Mouse (Mus musculus) cerebellum, adult 9-10 months (tissue): ENCODE data around the gene Tbc1d7.

Experiments
- DNase-seq: peaks from one replicate; pipeline ENCODE4 v3.0.0; 2022

Gene Tbc1d7

DNA sequence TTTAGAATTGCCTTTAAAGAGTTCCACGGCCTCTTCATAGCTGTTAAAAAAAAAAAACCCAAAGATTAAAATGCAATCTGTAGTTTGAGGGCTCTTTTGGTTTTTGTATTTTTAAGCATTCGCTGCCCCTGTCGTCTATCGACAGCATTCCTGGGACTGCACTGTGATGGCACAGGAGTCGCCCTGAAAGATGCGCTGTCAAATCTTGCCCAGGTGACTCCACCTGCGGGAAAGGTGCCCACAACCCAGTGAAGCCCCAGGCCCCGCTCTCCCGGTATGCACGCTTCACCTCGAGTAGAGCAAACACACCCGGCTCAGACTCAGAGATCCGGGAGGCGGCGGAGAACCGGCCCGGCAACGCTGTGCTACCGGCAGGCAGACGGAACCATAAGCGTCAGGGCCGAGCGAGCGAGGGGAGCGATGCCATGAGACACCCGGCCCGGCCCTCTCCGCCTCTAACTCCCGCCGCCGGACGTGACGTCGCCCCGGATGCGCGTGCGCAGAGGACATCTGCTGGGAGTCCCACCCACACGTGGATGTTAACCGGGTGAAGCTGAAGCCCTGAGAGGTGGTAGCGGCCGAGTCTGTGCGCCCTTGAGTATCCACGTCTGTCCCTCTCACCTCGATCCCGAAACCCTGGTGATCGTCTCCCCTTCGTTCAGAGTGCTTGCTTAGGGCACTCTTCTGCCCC, at the start of gene Tbc1d7:
Gene Tbc1d7, minus strand, starts transcription at position 482 of the 691 bp plus-strand sequence.
- DNase-seq: peak; percentile 98

DNA sequence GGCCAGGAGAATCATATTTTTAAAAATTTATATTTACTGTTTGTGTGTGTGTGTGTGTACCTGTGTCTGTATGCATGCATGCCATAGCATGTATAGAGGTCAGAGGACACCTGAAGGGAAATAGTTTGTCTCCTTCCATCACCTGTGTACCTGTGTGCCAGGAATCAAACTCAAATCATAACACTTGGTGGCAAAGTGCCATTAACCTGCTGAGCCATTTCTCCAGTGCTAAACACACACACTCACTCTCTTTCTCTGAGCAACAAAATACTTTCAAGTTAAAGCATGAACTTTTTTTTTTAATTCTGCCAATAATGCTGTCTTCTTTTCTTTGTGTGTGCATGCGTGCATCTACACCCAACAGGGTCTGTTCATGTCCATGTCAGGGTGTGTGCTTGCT, 49.3 kb upstream of the Tbc1d7 start:
- peak; percentile 68 for DNase-seq

DNA sequence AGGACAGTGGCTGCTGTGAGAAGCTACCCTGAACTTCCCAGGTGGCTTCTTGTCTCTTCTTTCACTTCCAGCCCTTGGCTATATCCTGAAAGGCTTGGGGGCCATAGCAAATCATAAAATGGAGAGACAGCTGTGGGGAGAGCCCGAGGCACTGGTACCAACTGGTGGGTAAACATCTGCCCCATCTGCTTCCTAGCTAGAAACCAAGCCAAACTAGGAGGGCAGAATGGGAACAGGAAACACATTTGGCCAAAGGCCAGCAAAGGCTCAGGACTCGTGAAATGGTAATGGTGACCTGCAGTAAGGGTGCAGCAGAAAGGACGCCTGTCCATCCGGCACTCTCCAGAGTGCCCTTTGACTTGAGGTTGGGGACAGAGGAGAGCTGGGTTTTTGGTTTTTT, 47.5 kb upstream of the Tbc1d7 start:
- DNase-seq: no peak

DNA sequence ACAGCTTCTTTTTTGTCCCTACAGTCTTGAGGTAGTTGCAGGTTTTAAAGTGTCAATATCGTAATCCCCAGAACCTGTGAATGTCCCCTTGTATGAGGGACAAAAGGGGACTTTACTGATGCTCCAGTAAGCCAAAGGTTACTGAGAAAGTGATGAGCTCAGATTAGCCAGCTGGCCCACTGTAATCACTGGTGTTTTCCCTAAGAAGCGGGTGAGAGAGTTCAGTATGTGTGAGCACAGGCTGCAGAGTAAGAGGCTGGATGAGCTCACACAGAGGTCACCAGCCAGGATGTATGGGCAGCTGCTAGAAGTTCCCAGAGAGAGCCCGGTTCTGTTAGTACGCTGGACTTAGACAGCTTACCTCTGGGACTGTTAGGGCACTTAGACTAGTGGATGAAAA, 47.0 kb upstream of the Tbc1d7 start:
- no peak for DNase-seq

DNA sequence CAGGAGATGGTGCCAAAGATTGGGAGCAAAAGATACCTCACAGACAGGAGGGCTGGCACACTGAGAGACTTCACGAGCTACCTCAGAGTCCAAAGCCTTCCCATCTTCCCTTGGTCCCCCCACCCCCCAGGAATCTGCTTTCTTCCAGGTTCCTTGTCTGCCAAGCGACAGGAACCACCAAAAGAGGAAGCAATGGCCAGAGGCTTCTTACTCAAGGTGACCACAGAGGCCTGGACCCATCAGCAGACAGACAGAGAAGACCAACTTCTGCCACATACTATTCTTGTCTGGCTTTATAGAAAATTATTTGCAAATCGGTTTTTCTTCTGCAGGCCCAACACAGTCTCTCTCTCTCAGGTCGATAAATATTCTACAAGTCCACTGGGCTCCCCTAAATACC, 46.4 kb upstream of the Tbc1d7 start:
- DNase-seq: no peak

DNA sequence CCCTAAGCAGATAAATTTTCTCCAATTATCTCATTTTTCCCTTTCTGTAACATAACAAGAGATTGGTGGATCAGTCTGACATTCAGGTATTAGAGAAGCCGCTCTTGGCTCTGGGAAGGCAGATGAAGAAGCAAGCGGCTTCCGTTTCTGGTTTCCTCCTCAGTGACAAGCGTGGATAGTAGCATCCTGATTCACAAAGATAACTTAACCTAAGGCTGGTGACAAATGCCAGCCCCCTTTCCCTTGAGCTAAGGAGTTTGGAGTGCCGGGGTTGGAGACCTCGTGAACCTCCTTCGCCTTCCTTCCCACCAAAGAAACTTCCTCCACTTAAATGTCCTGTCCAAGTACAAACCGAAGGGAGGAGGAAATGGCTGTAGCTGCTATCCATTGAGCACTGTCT, 45.8 kb upstream of the Tbc1d7 start:
- no peak for DNase-seq

DNA sequence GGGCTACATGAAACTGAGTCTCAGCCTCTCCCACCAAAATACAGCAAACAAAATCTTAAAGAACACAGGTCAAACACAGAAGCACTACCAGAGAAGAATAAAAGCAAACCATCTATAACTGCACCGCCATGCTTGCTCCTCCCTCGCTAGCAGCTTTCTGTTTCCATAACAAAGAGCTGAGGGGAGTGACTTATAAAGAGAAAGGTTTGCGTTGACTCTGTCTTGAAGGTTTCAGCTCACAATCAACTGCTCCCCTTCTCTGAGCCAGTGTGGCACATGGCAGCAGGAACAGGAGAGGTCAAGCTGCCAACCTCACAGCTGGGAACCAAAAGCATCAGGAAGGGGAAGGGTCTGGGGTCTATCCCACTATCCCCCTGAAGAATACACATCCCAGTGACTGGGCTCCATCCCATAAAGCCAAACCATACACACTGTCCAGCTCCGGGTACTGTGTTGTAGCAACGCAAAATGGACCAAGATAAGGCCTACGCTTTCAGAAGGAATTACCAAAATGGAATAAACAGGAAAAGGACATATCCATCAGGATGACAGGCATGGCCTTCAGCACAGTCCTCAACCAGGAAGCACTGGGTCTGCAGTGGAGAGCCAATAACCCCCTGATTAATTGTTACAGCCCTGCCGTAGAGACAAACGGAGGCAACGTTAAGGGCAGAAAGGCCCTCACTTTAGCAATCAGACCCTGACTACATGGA, 44.8 kb upstream of the Tbc1d7 start:
- no peak for DNase-seq

DNA sequence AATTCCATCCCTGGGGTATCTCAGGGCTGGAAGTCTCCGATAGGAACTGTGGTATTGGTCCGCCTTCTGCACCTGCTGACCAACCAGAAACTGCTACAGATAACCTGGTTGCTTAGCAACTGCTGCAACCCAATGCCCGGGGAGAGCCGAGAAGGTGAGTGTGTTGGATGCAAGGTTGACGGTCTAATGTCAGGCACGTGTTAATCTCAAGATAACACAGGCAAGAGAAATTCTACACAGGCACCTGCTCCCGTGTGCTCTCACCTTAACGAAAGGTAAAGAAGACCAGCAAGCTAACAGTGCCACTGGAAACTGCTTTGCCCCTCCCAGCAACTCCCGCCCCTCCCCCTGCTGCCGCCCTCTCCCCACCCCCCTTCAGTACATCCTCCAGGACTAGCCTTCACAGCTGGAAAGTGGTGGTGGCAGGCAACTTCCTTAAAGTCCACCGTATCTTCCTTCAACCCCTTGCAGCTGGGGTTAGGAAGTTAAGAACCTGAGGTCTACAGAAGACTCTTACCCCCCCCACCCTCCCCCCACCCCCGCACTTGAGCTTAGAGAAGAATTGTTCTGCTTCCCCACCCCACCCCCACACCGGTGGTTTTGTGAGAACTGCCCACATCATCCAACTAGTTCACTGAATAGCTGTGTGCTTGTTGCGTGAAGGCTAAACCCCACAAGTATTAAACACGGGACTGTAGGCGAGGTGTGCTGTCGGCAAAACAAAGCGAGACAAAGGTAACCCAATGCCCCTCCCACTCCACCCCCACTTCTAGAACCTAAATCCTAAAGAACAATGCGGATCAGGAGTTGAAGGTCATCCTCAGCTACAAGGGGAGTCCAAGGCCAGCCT, 44.1 kb upstream of the Tbc1d7 start:
- DNase-seq: no peak

DNA sequence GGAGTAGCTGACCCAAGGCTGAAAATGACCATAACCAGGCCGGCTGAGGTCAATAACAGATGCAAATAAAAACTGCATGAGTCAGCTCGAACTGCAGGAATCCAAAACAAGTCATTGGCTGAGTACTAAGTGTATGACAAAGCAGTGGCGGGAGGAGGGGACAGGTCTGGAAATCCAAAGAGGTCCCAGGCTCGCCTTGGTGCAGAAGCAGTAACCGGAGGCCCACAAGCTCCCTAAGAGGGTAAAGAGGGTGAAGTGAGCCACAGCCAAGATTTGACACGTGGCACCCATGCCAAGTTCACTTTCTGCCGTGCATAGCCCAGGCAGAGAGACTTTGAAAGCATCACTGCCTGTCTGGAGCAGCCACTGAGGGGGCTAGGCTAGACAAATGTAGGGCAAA, 41.0 kb upstream of the Tbc1d7 start:
- DNase-seq: no peak

DNA sequence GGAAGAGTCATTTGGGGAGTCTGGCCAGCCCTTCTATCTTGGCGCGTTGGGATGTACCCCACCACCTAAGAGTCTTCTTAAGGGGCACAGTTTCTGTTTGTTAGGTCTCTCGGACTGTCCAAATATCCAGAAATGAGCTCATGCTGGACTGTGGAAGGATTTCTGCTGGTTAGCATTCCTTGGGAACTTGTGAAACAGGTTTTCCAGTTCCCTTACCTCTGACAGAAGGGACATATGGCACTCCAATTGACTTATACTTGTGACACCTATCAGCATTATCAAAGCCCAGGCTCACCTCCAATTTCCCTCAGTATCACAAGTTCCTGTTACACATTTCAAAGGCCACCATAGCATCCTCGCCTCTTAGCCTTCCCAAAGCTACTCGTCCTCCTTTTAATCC, 39.7 kb upstream of the Tbc1d7 start:
- no peak for DNase-seq

DNA sequence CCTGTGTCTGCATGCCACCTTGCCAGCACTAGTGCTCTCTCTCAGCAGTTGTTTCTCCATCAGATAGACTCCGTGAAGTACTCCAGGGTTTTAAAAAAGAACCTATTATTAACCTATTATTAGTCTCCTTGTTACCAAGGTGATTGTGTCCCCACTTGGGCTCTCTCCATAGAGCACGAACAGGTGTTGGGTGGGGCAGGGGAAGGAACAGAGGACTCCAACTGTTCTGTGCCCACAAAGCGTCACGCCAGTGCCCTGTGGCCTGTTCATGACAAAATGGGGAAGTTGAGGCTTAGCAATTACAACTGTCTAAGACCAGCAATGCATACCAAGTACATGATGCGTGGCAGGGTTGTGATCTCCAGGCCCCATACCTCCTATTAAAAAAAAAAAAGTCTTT, 38.3 kb upstream of the Tbc1d7 start:
- DNase-seq: no peak

DNA sequence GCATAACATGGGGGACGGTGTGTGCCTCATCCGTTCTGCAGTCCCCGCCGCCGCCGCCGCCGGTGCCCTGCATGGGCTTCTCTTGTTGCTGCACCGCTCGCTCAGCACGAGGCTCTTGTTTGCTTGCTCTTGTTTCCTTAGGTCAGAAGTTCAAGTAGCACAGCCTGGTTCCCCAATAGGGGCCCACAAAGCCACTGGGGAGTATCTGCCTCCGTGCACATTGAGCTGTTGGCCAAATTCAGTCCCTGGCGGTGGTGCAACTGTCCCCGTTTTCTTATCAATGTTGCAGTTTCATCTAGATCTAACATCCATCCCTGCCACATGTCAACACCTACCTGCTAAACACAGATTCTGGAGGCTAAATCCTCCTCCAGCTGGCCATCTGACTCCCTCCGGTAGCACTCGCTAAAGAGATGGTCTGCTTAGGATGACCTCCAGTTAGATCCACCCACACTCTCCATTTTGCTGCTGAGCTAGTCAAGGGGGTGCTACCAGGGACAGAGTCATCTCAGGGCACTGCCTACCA, 37.7 kb upstream of the Tbc1d7 start:
- no peak for DNase-seq

DNA sequence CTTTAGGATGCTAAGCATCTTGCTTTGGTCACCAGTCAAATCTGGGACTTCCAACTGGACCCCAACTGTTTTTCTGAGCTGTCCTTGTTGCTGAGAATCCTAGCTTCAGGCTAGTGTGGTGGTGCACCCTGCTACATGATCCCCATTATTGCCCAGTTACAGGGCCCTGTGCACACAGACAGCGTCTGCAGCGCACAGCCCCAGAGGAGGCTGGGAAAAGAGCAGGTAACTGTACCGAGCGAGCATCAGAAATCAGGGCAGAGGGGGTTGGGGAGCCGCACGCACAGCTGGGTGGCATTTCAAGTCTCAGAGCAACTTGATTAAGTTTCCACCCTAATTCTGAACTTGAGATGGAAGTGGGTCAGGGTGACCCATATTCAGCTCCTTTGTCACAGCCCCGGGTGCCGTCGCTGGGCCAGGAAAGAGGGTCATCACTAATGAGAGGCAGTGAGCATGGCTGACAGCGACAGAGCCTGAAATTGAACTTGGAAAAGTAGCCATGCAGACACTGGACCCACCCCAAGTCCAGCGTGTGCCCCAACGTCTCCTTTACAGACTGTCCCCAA, 34.9 kb upstream of the Tbc1d7 start:
- peak; percentile 55 for DNase-seq

DNA sequence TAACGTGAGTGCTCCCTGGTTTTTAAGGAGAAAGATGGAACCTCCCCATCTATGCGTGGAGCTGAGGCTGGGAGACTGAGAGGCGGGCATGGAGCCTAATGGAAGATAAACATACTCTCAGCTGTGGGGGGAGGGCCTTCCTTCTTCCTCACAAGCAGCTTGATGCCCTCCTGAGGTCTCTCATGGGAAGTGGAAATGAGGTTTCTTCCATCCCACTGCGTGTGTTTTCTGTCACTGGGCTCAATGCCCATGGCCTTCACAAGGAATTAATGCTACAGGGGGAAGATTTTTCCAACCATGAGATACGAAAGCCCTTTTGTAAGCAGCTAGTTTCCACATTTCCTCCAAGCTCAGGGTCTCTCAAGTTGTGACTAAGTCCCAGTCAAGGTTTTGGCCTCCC, 32.3 kb upstream of the Tbc1d7 start:
- peak; percentile 82 for DNase-seq

DNA sequence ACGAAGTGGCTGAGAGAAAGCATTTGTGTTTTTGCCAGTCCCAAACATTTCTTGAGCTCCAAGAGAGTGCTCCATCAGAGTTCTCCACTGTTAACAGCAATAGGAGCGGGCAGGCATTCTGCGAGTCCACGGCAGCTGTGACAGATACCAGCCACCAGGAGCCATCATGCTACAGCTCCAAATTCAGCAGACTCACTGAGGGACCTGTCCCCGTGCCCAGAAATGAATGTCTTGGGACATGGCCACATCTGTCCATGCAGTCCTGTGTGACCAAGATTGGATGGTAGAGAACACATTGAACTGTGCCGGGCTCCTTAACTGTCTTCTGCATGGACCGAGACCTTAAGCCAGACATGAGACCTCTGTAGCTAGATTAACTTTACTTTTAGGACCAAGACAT, 31.9 kb upstream of the Tbc1d7 start:
- no peak for DNase-seq

DNA sequence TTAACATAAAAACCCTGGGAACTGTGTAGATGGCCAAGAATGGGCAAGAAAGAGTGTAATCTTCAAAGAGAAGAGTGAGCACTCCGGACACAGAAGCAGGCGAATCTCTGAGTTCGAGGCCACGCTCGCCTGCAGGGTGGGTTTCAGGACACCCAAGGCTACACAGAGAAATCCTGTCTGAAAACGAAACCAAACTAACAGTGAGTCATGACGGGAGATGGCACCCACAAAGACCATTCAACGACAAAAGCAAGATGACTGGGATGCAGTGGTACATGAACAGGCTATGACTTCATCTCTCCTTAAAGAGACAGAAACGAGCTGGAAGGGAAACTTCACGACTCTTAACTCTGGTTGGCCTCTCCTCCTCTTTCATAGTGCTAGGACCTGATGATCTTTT, 31.1 kb upstream of the Tbc1d7 start:
- no peak for DNase-seq

DNA sequence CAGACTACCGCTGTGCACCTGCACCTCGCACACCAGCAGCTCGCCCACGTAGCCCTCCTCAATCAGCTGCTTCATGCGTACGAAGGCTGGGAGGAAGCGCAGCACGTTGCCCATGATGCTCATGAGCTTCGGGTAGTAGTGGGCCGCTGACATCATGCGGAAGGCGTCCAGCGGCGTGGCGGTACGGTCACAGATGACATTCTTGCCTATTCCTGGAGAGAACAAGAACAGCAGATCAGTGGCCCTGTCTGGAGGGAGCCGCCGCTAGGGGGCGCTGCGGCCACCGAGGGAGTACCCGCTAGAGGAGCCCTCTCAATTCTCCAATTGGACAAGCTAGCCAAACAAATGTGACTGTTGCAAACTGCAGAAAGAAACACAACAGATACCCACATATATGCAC, 29.7 kb upstream of the Tbc1d7 start:
- DNase-seq: peak; percentile 71

DNA sequence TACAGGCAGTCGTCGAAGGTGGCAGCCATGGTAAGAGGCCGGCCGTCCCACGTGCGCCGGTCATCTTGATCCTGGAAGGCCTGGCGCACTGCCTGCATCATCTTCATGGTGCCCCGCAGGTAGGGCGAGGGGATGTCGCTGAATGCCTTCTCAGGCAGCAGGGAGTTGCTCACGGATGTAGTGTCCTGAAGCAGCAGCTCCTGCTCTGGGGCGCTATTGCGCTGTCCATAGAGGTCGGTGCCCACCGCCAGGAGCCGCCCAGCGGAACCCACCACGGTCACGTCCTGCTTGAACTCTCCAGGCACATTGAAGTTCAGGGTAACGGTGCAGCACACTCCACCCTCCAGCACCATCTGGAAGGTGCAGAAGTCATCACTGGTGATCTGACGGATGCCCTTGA, 29.2 kb upstream of the Tbc1d7 start:
- peak; percentile 55 for DNase-seq

DNA sequence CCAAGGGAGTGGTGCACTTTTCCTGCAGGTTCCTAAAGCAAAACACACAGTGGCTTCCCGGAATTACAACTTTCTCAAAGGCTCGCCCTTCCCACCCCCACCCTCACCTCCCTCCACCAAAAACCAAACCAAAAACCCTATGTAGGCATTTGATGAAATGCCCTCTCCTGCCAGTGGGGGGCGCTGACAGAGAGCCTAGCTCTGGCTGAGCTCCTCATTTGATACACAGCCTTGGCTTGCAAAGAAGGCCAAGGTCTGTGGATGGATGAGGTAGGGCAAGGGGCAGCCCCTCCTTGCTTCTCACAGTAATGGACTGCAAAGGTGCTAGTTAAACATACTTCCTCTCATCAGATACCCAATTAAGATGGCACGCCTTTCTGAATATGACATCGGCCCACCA, 28.4 kb upstream of the Tbc1d7 start:
- peak; percentile 73 for DNase-seq

DNA sequence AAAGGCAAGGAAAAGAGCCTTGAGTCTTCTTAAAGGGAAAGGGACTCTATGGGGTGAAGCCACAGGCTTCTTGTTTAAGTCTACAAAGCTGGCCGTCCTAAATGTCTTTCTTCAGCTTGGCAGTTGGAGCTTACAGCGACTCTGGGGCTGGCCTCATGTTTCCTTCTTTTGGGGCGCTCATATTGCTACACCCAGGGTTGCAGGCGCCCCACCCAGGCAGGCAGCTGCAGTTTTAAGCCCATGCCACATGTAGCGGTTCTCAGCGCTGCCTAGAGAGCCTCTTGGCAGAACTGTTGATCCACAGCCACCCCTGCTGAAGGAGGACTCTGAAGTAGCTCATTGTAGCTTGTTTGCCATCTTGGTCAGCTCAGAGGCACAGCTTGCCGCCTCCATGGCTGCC, 28.0 kb upstream of the Tbc1d7 start:
- peak; percentile 32 for DNase-seq

DNA sequence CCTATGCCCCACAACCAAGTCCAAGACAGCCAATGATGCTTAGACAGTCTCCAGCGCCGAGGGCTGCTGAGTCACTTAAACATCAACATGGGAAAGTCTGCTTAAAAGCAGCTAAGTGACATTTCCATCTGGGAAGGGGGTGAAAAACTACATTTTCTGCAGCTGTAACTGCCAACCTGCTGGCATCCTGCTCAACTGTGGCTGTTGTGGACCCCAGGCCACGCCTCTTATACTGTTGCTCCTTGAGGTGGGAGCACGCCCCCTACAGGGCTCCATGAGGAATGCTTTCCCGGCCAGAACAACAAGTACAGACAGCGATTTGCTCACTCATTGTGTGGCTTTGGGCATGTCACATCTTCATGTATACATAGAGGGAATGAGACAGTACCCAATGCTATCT, 25.9 kb upstream of the Tbc1d7 start:
- peak; percentile 26 for DNase-seq

DNA sequence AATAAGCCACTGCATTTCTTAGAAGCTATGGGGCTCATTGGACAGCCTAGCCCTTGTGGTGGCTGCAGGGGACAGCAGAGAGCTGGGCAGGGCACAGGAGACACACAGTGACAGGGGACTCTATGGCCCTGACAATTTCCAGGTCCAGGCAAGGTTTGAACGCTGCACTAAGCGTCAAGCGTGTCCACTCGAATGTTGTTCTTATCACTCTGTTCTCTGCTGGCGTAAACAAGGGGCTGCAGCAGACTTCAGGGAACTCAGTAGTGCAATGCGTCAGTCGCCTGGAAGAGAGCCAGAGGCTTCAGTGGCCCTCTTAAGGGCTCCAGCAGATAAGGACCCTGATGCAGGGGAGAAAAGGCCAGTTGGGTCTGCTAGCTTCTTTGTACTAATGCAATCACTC, 24.7 kb upstream of the Tbc1d7 start:
- DNase-seq: peak; percentile 41

DNA sequence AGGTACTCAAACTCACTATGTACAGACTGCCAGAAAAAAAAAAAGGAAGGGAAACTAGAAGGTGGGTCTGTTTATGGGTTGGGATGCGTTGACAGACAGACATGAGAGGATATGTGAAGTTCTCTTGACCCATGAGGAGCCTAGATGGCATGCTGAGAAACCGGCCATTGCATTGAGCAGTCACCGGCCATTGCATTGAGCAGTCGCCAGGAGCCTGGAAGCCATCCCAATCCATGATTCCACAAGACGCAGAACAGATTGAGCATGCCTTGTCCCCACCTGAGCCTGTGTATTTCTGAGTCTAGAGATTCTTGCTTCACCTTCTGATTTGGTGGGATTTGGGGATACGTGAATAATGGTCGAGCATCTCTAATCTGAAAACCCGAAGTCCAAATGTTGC, 22.6 kb upstream of the Tbc1d7 start:
- peak; percentile 5 for DNase-seq
